Mouse (Mus musculus) urinary bladder, postnatal 4 days (tissue): ENCODE data around the gene Hrh2.

Source experiments
- DNase-seq, 2 experiments: peaks; one replicate each; pipeline ENCODE4 v3.0.0; 2021 to 2022; ENCODE audit warnings: low spot score in 2 of 2

Hrh2 gene

GRCm38 (mm10) chr13:54176406-54177020, 15.4 kb upstream of the Hrh2 start:
- DNase-seq: no peak

DNA sequence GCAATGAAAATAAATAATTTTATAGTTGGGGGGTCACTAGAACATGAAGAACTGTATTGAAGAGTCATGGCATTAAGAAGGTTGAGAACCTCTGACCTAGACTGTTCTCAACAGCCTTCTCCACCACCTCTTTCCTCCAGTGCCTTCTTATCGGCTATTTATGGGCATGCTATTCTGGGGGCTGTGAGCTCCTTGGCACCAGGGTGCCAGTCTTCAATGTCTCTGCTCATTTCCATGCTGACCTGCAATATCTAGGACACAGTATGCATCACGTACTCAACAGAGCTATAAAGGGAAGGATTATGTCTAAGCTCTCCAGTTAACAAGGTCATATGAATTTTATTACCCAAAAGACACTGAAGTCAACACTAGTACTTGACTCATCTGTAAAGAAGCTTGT, 14.6 kb upstream of the Hrh2 start:
- DNase-seq: no peak

- no peak for DNase-seq
These were observed 13.3 kb upstream of the Hrh2 start for GRCm38 (mm10) chr13:54178647-54179046.

- no peak for DNase-seq
These were observed 12.0 kb upstream of the Hrh2 start for GRCm38 (mm10) chr13:54179971-54180370.

DNA sequence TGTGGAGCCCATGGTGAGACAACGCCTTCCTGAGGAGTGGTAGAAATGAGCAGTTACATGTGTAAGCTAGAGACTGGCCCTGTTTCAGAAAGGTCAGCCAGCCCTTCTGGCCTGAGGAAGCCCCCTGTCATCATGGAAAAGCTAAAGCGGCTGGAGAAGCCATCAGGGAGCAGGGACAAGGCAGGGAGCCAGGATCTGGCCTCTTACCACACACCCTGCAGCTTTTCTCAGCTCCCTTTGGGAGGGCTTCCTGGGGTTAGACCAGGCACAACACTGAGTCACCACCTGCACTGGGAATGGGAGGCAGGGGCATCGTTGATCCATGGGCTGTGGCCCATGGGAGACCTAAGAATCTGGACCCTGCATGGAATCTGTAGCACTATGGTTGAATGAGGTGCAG, 11.5 kb upstream of the Hrh2 start:
- no peak for DNase-seq

DNA sequence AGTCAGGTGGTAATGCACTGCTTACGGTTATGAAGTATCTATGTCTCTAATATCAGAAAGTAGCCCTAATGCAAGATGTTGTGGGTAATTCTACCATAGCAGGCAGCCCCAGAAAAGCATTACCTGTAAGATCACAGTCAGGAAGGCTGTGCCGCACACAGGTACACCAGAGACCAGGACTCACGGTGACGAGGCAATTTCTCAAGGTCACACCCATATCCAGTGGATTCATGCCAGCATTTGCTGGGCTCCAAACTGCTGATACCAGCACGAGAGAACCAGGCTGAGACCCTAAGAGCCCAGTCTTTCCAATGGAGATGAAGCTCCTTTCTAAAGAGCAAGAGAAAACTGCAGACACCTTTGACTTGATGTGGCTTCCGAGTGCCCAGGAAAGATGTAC, 10.6 kb upstream of the Hrh2 start:
- no peak for DNase-seq

DNA sequence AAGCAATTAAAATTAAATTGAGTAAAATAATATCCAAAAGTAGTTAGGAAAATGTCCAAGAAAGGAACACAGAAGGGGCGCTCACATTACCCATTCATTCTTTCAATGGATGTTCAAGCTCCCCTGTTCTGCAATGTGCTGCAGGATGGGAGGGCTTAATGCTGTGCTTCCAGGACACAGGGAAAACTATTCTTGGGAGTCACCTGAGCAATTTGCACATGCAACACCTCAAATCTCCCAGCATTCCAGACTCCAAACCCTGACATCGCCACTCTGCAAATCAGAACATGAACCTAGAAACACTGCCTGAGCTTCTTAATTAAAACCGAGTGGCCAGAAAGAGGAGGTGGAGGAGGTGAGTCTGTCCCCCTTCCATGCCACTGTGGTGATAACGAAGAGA, 10.0 kb upstream of the Hrh2 start:
- DNase-seq: no peak

DNA sequence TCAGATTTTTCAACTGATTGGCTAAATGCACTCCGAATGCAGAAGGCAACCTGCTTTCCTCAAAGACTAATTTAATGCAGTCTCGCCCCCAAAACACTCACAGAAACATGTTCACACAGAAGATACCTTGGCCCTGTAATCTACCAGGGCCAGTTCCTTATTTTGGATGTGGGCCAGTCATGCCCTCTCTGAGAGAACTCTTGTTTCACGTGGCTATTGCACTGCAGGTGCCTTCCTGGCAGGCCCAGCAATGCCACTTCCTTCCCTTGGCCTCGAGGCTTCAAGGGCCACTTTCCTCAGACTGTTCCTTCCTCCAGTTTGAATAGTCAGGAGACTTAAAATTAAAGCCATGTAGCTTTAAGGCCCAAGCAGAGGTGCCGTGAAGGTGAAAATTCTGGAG, 5.5 kb upstream of the Hrh2 start:
- no peak for DNase-seq

- no peak for DNase-seq
These were observed 3.7 kb upstream of the Hrh2 start for GRCm38 (mm10) chr13:54188190-54188706.

GRCm38 (mm10) chr13:54189896-54190295, 2.0 kb upstream of the Hrh2 start:
- DNase-seq: no peak

DNA sequence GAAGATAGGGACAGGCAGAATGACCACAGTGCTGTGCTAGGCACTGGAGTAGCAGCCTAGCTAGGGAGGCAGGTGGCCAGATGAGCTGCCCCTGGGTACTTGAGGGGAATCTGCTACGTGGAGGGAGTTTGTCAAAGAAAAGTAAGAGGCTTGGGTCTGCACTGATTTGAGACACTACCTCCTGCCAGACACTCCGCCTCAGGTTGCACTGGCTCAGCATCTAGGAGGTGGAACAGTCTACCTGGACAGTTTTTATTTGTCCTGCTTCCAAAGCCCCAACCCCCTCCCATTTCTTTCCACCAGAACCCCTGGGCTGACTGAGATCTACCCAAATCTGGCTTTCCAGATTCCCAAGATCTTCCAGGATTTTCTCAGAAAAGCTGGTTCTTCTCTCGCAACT, 748 bp upstream of the Hrh2 start:
- DNase-seq: no peak

DNA sequence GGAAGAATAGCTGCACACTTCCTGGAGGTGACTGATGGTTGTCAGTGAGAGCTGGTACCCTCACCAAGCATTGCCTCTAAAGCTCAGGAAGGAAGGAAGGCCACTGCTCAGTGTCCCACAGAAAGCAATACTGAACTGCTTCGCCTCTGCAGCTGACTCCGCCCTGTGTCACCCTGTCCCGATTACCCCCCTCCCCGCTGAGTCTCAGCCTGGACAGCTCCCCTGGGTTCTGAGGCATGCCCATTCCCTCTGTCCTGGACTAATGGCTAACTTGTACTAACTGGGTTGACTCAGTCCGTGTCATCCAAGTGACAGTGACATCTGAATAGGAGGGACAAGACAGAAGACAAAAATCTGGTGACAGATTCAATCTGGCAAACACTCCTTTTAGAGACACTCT, 1.7 kb downstream of the Hrh2 start:
- no peak for DNase-seq

GRCm38 (mm10) chr13:54199000-54199399, 7.1 kb downstream of the Hrh2 start:
- DNase-seq: no peak

DNA sequence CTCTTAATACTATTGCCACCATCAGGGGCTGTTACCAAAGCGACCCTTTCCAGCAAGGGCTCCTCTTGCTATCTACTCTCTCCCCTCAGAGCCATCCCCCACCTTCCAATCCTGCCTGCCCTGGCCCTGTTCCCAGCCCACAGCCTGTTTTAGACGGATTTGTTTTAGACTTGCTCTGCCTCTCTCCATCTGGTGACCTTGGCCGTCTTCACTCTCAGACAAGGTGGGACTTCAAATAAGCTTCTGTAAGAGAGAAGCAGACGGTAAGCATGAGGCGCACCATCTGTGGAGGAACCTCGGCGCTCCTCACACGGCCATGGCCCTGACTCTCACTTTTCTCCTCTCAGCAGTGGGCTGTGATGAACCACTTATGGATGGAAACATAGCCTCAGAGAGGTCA, 10.5 kb downstream of the Hrh2 start:
- DNase-seq: no peak

DNA sequence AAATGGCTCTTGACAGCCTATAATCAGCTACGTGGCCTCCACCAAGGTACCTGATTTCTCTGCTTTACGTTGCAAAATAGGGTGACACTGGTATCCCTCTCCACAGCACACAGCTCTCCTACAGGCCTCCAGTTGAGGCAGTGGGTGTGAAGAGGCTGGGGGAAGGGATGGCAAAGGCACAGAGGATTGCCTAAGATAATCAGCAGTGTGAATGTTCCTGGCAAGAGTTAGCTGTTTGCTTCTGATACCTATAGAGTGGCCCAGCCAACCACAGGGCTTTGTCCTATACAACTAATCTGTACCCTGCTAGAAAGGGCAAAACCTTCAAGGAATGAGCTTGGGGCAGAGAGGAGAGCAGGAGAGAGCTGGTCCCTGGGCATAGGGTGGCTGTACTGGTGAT, 11.5 kb downstream of the Hrh2 start:
- no peak for DNase-seq

DNA sequence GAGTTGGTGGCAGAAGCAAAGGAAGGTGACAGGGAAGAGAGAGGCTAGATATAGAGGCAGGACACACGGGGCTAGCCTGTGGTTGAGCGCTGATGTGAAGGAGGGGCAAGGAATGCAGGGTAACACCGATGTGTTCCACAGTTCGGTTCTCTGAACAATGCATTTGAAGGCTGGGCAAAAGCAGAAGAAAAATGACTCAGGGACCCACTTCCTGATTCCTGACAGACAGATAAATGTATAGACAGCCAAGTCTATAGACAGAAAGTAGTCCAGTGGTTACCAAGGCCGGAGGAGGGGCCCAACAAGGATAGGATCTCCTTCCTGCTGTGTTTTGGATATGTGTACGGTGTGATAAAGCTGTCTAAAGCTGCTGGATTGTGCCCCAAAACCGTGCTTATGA, 13.3 kb downstream of the Hrh2 start:
- no peak for DNase-seq

- DNase-seq: no peak
These were observed 14.3 kb downstream of the Hrh2 start for GRCm38 (mm10) chr13:54206140-54206753.

DNA sequence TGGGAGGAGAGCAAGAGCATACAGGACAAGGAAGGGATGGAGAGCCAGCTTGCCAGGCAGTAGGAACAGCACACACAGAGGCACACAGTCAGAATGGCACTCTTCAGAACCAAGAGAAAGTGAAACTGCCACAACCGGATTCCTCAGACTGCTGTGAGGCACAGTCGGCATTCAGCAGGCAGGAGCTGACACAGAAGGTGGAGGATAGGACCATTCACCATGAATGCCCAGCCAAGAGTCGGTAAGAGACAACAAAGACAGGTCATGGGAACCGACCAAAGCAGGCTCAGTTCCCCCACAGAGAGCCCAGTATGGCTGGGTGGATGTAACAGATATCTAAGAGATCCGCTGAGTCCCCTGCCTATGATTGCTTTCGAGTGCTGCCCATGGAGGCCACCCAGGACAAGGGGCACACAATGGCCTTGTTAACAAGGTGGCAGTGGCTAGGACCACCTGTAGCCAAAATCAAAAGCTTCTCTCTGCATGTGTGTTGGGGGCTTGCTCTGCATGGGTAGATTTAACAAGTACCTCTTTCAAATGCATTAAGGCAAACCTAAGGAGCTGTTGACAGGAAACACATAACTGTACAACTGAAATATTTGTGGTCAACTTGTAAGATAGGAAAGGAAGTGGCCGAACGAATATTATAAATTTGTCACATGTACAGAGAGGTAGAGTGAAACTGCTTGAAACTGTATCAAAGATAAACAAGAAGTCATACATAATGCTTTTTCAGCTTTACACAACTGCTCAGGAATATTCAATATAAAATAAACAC, 17.7 kb downstream of the Hrh2 start:
- DNase-seq: no peak

GRCm38 (mm10) chr13:54211528-54212488, 19.9 kb downstream of the Hrh2 start:
- DNase-seq: no peak

- DNase-seq: no peak
These were observed 20.6 kb downstream of the Hrh2 start for GRCm38 (mm10) chr13:54212516-54212915.

GRCm38 (mm10) chr13:54215266-54215665, 23.3 kb downstream of the Hrh2 start:
- no peak for DNase-seq

GRCm38 (mm10) chr13:54215777-54216316, 23.9 kb downstream of the Hrh2 start:
- no peak for DNase-seq
